Mouse (Mus musculus): ENCODE data around the gene Rer1. TPM values are rescaled to one million over a fixed set of nuclear protein-coding genes. Genes with fewer than 3 reads are reported as not detected.

Gene Rer1
- polyA plus RNA-seq, 1 experiment from 2014 or later = 157 TPM

DNA sequence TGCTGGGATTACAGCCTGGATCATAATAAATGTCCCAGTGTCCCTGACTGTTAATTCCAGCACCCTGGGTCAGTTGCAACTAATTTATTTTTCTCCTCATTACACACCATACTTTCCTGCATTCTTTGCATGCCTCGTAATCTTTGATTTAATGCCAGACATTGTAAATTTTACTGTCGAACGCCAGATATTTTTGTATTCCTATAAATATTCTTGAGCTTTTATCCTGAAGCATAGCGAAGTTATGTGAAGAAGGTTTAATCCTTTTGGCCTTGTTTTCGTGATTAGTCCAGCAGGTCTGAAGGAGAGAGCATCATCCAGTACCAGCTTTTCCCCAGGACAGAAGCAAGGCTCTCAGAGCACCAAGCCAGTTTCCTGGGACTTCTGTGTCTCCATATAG lies 23.3 kb upstream of the Rer1 start:
- Histone ChIP-seq H3K27me3 (no peaks in the 10 kb centered on the region), H3K9ac (no peak overlapping the region), H3K36me3 (no peaks in the 10 kb centered on the region), H3K4me2 (replicated peaks) (no peak overlapping the region), H3K27ac (replicated peaks) (no peak overlapping the region), H3K4me3 (replicated peaks) (no peak overlapping the region), H3K9me3 (replicated peaks) (no peaks in the 10 kb centered on the region), H3K4me1 (peaks cover 14% of the 10 kb centered on the region)
- no peak for ATAC-seq (ENCODE audit: insufficient number of reproducible peaks, low FRiP score, low TSS enrichment, low read depth)
- 52% methylated on average over 5 of the region's 5 CpGs for WGBS

- WGBS = 98% methylated on average over 4 of the region's 4 CpGs
- no peak overlapping the region for H3K27ac ChIP-seq (replicated peaks)
- H3K9ac ChIP-seq = no peak overlapping the region
- no peaks in the 10 kb centered on the region for H3K9me3 ChIP-seq (replicated peaks)
- no peaks in the 10 kb centered on the region for H3K36me3 ChIP-seq
- no peaks in the 10 kb centered on the region for H3K27me3 ChIP-seq
- no peak overlapping the region for H3K4me3 ChIP-seq (replicated peaks)
- peaks cover 3% of the 10 kb centered on the region; the same call in 1 of the 2 replicates for H3K4me1 ChIP-seq
- no peak overlapping the region for H3K4me2 ChIP-seq (replicated peaks)
- no peak for ATAC-seq (ENCODE audit: insufficient number of reproducible peaks, low FRiP score, low TSS enrichment, low read depth)
Observed at GRCm38 (mm10) chr4:155107886-155108285, 21.7 kb upstream of the Rer1 start.

GRCm38 (mm10) chr4:155098572-155098971 lies 12.4 kb upstream of the Rer1 start:
- WGBS = 79% methylated on average over 4 of the region's 4 CpGs
- Histone ChIP-seq H3K36me3 (no peaks in the 10 kb centered on the region), H3K9ac (no peak overlapping the region), H3K4me2 (replicated peaks) (no peak overlapping the region), H3K4me1 (peaks cover 15% of the 10 kb centered on the region), H3K27ac (replicated peaks) (no peak overlapping the region), H3K9me3 (replicated peaks) (no peaks in the 10 kb centered on the region), H3K27me3 (no peaks in the 10 kb centered on the region), H3K4me3 (replicated peaks) (no peak overlapping the region)
- no peak for ATAC-seq (ENCODE audit: insufficient number of reproducible peaks, low FRiP score, low TSS enrichment, low read depth)

DNA sequence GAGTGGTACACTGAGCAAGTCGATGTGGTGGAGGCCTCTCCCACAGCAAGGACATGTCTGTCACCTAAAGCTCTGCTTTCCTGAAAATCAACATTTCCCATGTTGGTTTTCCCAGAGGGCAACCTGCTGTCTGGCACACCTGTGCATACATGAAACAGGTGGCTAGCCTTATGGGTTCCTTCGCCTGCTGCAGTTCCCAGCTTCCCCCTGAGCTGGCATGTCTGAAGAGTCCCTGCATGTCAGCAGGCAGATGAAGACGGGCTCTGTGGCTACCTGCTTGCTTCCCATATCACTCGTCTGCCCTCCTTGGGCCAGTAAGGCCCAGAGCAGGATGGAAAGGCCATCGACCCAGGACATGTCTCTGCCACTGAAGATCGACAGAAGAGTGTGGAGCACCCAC lies 11.3 kb upstream of the Rer1 start:
- no peaks in the 10 kb centered on the region for H3K27me3 ChIP-seq

DNA sequence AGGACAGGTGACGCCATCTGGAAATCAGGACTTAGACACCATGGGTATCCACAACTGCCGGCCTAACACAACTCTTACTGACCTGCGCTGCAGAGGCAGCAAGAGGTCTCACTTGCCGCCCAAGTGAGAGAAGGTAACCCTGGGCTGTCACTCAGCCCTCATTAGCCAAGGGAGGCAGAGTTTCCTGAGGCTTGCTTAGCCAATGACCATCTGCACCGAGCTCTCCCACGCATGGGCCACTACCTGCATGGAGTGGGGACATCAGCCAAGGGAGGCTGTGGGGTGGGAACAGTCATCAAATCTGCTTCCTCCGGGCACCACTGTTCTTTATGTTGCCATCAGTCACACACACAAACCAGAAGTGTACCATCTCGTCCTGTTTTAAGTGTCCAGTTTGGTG lies 9.8 kb upstream of the Rer1 start:
- no peaks in the 10 kb centered on the region for H3K36me3 ChIP-seq
- ATAC-seq (ENCODE audit: insufficient number of reproducible peaks, low FRiP score, low TSS enrichment, low read depth) = no peak
- no peaks in the 10 kb centered on the region for H3K27me3 ChIP-seq
- no peak overlapping the region for H3K9ac ChIP-seq
- H3K4me2 ChIP-seq (replicated peaks) = no peak overlapping the region
- H3K9me3 ChIP-seq (replicated peaks) = no peaks in the 10 kb centered on the region
- 87% methylated on average over 8 of the region's 8 CpGs for WGBS
- H3K4me3 ChIP-seq (replicated peaks) = no peak overlapping the region
- H3K27ac ChIP-seq (replicated peaks) = 0 out of 2 replicates have a peak overlapping the region, but pooled peaks have one; percentile 49
- peaks cover 15% of the 10 kb centered on the region for H3K4me1 ChIP-seq

More for the DNA sequence above, 11.3 kb upstream of the Rer1 start:
- WGBS = 72% methylated on average over 6 of the region's 6 CpGs
- peaks cover 15% of the 10 kb centered on the region for H3K4me1 ChIP-seq
- H3K9me3 ChIP-seq (replicated peaks) = no peaks in the 10 kb centered on the region
- no peak overlapping the region for H3K4me3 ChIP-seq (replicated peaks)
- H3K4me2 ChIP-seq (replicated peaks) = no peak overlapping the region
- H3K36me3 ChIP-seq = no peaks in the 10 kb centered on the region
- ATAC-seq (ENCODE audit: insufficient number of reproducible peaks, low FRiP score, low TSS enrichment, low read depth) = no peak
- no peak overlapping the region for H3K27ac ChIP-seq (replicated peaks)
- no peak overlapping the region for H3K9ac ChIP-seq

DNA sequence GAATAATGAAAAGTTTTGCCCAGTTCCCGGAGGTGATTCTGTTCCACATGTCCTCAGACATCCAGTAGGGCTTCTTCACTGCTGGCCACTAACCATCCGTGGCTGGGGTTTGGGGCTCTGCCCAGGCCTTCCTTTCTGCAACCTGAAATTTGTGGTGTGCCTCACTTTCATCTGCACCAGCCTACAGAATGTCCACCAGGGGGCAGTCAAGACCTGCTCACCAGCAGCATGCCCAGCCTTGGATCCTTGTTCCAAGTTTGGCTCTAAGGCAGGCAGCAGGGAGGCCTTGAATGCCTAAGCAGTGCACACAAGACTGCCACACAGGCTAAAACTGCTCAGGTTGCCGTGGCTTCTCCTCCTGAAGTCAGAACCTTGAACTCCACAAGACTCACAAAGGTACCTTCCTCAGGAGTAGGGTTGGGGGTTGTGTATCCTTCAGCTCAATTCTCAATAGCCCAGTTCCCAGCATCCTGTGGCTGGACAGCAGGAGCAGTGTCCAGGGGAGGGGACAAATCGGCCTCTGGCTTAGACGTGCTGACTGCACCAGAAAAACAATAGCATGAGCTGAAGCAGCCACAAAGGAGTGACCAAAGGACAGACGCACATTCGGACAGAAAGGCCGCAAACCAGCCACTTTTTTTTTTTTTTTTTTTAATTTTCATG lies 9.2 kb upstream of the Rer1 start:
- 46% methylated on average over 8 of the region's 8 CpGs for WGBS
- H3K9ac ChIP-seq = no peak overlapping the region
- H3K4me1 ChIP-seq = peaks cover 15% of the 10 kb centered on the region
- peak overlapping the region; percentile 49; the same call in 1 of the 2 replicates for H3K27ac ChIP-seq (replicated peaks)
- H3K27me3 ChIP-seq = no peaks in the 10 kb centered on the region
- peak; percentile 73 for ATAC-seq (ENCODE audit: insufficient number of reproducible peaks, low FRiP score, low TSS enrichment, low read depth)
- no peaks in the 10 kb centered on the region for H3K36me3 ChIP-seq
- no peak overlapping the region for H3K4me2 ChIP-seq (replicated peaks)
- H3K9me3 ChIP-seq (replicated peaks) = no peaks in the 10 kb centered on the region
- H3K4me3 ChIP-seq (replicated peaks) = no peak overlapping the region

DNA sequence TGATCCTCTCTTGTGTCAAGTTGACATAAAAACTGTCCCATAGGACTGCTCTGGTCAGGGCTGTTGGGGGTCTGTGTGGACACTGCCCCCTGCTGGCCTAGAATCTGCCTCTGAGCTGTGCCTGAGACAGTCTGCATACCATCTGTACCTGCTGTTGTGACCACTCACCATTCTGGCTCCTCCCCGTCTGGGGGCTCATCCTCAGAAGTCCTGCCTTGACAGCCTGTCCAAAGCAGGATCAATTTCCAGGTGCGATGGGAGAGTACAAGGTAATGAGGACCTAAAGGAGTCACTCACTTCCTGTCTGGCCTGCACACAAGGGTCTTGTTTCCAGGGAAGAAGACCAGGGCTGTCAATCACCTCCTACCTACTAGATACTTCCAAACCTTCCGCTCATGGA lies 8.4 kb upstream of the Rer1 start:
- peak overlapping the region; percentile 22; the same call in 1 of the 2 replicates for H3K27ac ChIP-seq (replicated peaks)
- ATAC-seq (ENCODE audit: insufficient number of reproducible peaks, low FRiP score, low TSS enrichment, low read depth) = peak; percentile 39; the same call in 1 of the 2 replicates
- peaks cover 15% of the 10 kb centered on the region for H3K4me1 ChIP-seq
- no peak overlapping the region for H3K4me2 ChIP-seq (replicated peaks)
- H3K9ac ChIP-seq = no peak overlapping the region
- H3K9me3 ChIP-seq (replicated peaks) = no peaks in the 10 kb centered on the region
- H3K4me3 ChIP-seq (replicated peaks) = no peak overlapping the region
- H3K27me3 ChIP-seq = no peaks in the 10 kb centered on the region
- no peaks in the 10 kb centered on the region; the same call in 1 of the 2 replicates for H3K36me3 ChIP-seq
- 65% methylated on average over 3 of the region's 3 CpGs for WGBS

DNA sequence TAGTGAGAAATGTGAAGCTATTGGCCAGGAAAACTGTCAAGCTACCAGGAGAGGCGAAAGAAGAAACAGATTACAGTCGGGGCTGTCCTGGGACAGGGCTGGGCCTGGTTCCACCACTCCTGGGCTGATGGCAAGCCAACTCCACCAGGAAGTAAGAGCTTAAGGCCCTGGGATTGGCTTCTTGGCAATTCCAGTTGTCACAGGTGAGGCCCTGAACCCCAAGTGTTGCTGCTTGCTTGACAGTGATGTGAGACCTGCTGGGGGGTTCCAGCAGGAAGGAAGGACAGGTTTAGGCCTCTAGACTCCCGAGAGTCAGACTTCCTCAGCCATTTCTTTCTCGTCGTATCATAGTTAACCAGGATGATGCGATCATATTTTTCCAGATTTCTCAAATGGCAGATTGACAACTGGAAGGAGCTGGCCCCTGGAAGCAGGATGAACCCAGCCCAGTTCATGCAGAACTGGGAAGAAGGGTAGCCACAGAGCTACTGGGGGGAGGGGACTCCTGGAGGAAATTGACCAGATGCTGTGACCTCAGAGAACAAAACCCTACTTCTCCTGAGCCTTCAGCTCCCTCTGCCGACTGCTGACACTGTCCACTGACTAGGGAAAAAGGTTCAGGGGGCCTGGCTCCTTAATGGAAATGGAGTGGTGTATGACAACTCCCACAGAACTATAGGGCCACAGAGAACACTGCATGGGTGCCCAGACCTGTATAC lies 7.4 kb upstream of the Rer1 start:
- H3K4me3 ChIP-seq (replicated peaks) = no peak overlapping the region
- H3K4me2 ChIP-seq (replicated peaks) = no peak overlapping the region
- no peaks in the 10 kb centered on the region for H3K9me3 ChIP-seq (replicated peaks)
- no peak overlapping the region for H3K9ac ChIP-seq
- H3K27me3 ChIP-seq = no peaks in the 10 kb centered on the region
- 69% methylated on average over 7 of the region's 7 CpGs for WGBS
- no peaks in the 10 kb centered on the region; the same call in 1 of the 2 replicates for H3K36me3 ChIP-seq
- H3K27ac ChIP-seq (replicated peaks) = no peak overlapping the region
- peaks cover 15% of the 10 kb centered on the region for H3K4me1 ChIP-seq
- ATAC-seq (ENCODE audit: insufficient number of reproducible peaks, low FRiP score, low TSS enrichment, low read depth) = no peak

DNA sequence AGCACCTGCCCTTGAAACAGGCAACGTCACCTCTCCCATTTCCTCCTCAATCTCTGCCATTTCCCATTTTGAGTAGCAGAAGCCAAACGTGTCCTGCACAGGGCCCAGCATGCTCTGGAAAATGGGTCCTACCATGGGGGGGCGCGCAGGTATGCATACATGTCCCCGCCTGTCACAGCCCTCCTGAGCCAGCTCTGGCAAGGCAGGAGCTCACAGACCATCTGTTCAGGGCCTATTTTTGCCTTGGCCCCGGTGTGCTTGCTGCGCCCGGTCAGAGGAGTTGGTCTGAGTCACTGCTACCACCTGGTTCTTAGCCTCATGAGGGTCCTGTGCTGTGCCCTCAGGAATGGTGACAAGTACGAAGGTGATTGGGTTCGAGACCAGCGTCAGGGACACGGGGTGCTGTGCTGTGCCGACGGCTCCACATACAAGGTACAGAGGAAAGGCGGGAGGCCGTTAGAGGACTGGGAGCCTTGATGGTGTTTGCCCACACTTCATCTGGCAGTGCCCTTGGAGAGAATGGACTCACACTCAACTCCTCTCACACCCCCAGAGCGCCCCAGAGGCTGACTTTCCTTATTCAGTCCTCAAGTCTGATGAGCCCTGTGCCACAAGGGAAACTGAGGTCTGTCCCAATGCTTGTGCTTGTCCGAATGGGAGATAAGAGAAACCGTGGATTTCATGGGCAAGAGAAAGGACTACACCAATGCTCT lies 6.7 kb upstream of the Rer1 start:
- no peak overlapping the region for H3K4me3 ChIP-seq (replicated peaks)
- no peak overlapping the region for H3K4me2 ChIP-seq (replicated peaks)
- 88% methylated on average over 19 of the region's 19 CpGs for WGBS
- H3K4me1 ChIP-seq = peaks cover 15% of the 10 kb centered on the region
- ATAC-seq (ENCODE audit: insufficient number of reproducible peaks, low FRiP score, low TSS enrichment, low read depth) = no peak
- no peak overlapping the region for H3K27ac ChIP-seq (replicated peaks)
- no peaks in the 10 kb centered on the region for H3K27me3 ChIP-seq
- H3K9ac ChIP-seq = no peak overlapping the region
- H3K9me3 ChIP-seq (replicated peaks) = no peaks in the 10 kb centered on the region
- H3K36me3 ChIP-seq = no peaks in the 10 kb centered on the region; the same call in 1 of the 2 replicates

GRCm38 (mm10) chr4:155090688-155091449 lies 4.7 kb upstream of the Rer1 start:
- Histone ChIP-seq H3K4me3 (replicated peaks) (no peak overlapping the region), H3K27ac (replicated peaks) (no peak overlapping the region), H3K9me3 (replicated peaks) (no peaks in the 10 kb centered on the region), H3K36me3 (no peaks in the 10 kb centered on the region; the same call in 1 of the 2 replicates), H3K27me3 (no peaks in the 10 kb centered on the region), H3K4me1 (peaks cover 24% of the 10 kb centered on the region), H3K4me2 (replicated peaks) (no peak overlapping the region), H3K9ac (no peak overlapping the region)
- WGBS = 86% methylated on average over 13 of the region's 13 CpGs
- ATAC-seq (ENCODE audit: insufficient number of reproducible peaks, low FRiP score, low TSS enrichment, low read depth) = no peak

DNA sequence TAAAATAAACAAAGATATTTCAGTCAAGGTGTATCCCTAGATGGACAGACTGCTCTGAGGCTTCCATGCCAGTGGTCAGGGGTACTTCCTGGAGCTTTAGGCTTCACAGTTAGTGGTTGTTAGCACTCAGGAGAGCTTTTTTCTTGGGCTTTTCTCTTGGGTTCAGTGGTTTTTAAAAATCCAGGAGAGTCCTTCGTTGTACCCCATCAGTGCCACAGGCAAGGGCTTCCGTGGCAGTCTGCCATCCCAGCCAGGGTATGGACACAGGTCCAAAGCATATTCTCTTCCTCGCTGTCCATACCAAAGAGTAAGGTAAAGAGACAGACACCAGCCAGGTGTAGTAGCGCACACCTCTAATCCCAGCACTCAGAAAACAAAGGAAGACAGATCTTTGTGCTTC lies 4.0 kb upstream of the Rer1 start:
- WGBS = 93% methylated on average over 4 of the region's 4 CpGs
- no peaks in the 10 kb centered on the region; the same call in 1 of the 2 replicates for H3K36me3 ChIP-seq

More for the DNA sequence above, 4.0 kb upstream of the Rer1 start:
- Histone ChIP-seq H3K27me3 (no peaks in the 10 kb centered on the region), H3K4me1 (peaks cover 21% of the 10 kb centered on the region), H3K9ac (no peak overlapping the region), H3K4me3 (replicated peaks) (no peak overlapping the region), H3K4me2 (replicated peaks) (no peak overlapping the region), H3K9me3 (replicated peaks) (no peaks in the 10 kb centered on the region), H3K27ac (replicated peaks) (no peak overlapping the region)
- no peak for ATAC-seq (ENCODE audit: insufficient number of reproducible peaks, low FRiP score, low TSS enrichment, low read depth)
